Mouse (Mus musculus): ENCODE results near the gene Zfp62.
A peak's percentile ranks its signal among the peaks of the same experiment; 100 is the strongest.
"Not testable (repeated sequence)": the region's sequence is repeated elsewhere in the genome, so short reads cannot be mapped to it uniquely, and the experiment has no call there.

The Zfp62 gene

GRCm38 (mm10) chr11:49203129-49203768 lies at the start of gene Zfp62:
Gene Zfp62 (plus strand): TSS chr11:49203292.
- DNase-seq (ENCODE audit: low spot score in 2 of 2), result peak; percentile 89 to 91

- DNase-seq (ENCODE audit: low spot score in 2 of 2), result no peak
These were observed 49.0 kb upstream of the Zfp62 start, which contains the start of gene Olfr1394 for GRCm38 (mm10) chr11:49154077-49154476. Gene Olfr1394 (plus strand): TSS chr11:49154377.

GRCm38 (mm10) chr11:49156821-49157814 lies 46.0 kb upstream of the Zfp62 start:
- no peak for DNase-seq (ENCODE audit: low spot score in 2 of 2)

GRCm38 (mm10) chr11:49168839-49169611 lies 34.1 kb upstream of the Zfp62 start:
- DNase-seq (ENCODE audit: low spot score in 2 of 2), result peak in 1 of 2 experiments; percentile 5

GRCm38 (mm10) chr11:49170576-49170975 lies 32.5 kb upstream of the Zfp62 start:
- no peak for DNase-seq (ENCODE audit: low spot score in 2 of 2)

GRCm38 (mm10) chr11:49175345-49175744 lies 27.7 kb upstream of the Zfp62 start:
- no peak for DNase-seq (ENCODE audit: low spot score in 2 of 2)

- not testable (repeated sequence) for DNase-seq (ENCODE audit: low spot score in 2 of 2)
These were observed 26.9 kb upstream of the Zfp62 start for GRCm38 (mm10) chr11:49176047-49176779.

GRCm38 (mm10) chr11:49183172-49183571 lies 19.9 kb upstream of the Zfp62 start:
- DNase-seq (ENCODE audit: low spot score in 2 of 2), result no peak

- DNase-seq (ENCODE audit: low spot score in 2 of 2), result no peak
These were observed 16.6 kb upstream of the Zfp62 start for GRCm38 (mm10) chr11:49186452-49186851.

GRCm38 (mm10) chr11:49186955-49187488 lies 16.1 kb upstream of the Zfp62 start, which contains the start of gene Btnl9:
Gene Btnl9 (minus strand): TSS chr11:49187159.
- no peak for DNase-seq (ENCODE audit: low spot score in 2 of 2)

GRCm38 (mm10) chr11:49187701-49188100 lies 15.4 kb upstream of the Zfp62 start:
- DNase-seq (ENCODE audit: low spot score in 2 of 2), result no peak

GRCm38 (mm10) chr11:49189737-49190136 lies 13.4 kb upstream of the Zfp62 start:
- peak; percentile 31 to 57 for DNase-seq (ENCODE audit: low spot score in 2 of 2)

- DNase-seq (ENCODE audit: low spot score in 2 of 2), result no peak
These were observed 12.0 kb upstream of the Zfp62 start for GRCm38 (mm10) chr11:49191083-49191482.

- DNase-seq (ENCODE audit: low spot score in 2 of 2), result not testable (repeated sequence)
These were observed 8.3 kb upstream of the Zfp62 start for GRCm38 (mm10) chr11:49194771-49195170.

GRCm38 (mm10) chr11:49195819-49196322 lies 7.2 kb upstream of the Zfp62 start:
- DNase-seq (ENCODE audit: low spot score in 2 of 2), result no peak

GRCm38 (mm10) chr11:49200666-49201065 lies 2.4 kb upstream of the Zfp62 start:
- no peak for DNase-seq (ENCODE audit: low spot score in 2 of 2)

- DNase-seq (ENCODE audit: low spot score in 2 of 2), result no peak
These were observed 1.9 kb upstream of the Zfp62 start for GRCm38 (mm10) chr11:49201142-49201541.

GRCm38 (mm10) chr11:49202071-49202470 lies 1.0 kb upstream of the Zfp62 start:
- DNase-seq (ENCODE audit: low spot score in 2 of 2), result no peak

- peak in 1 of 2 experiments; percentile 12 for DNase-seq (ENCODE audit: low spot score in 2 of 2)
These were observed 500 bp upstream of the Zfp62 start for GRCm38 (mm10) chr11:49202523-49203061.

GRCm38 (mm10) chr11:49203771-49204497 lies 842 bp downstream of the Zfp62 start:
- DNase-seq (ENCODE audit: low spot score in 2 of 2), result no peak

All from frontal cortex, postnatal 25 days (tissue).